Comparison of ENCODE assay signal across 24 mouse cellular contexts in genomic region chr15:99544047-99544446, GRCm38 (mm10). TPM values are rescaled to one million over a fixed set of nuclear protein-coding genes. Genes with fewer than 3 reads are reported as not detected.
DNase-seq lines count a peak whose midpoint lies in the region; ATAC-seq and TF ChIP-seq lines count a peak whose summit lies in the region.
"Had no signal": no experiment of that assay in that cellular context is flagged by ENCODE, and none has a peak within 500 bp of the region (broad histone marks: within the 10 kb centered on the region; RNA-seq: fewer than 3 reads in every experiment).

No protein-coding gene starts in this region.

- peak; percentile 64; the same call in 1 of the 2 replicates for ATAC-seq in stomach, embryonic 16.5 days (ENCODE audit: insufficient read depth, low FRiP score)
- ATAC-seq in stomach, postnatal 0 days (ENCODE audit: low FRiP score, low TSS enrichment): peak; percentile 68
- ATAC-seq: activated CD4-positive, CD25-positive, alpha-beta regulatory T cell, adult 4 months; CD4-positive, CD25-positive, alpha-beta regulatory T cell, adult 4 months; Patski had no signal

- peak; percentile 45 for DNase-seq in ZHBTc4 (ENCODE audit: low read depth, low spot score)
- no peak for DNase-seq in stomach, postnatal 0 days (ENCODE audit: low spot score)
- no peak for DNase-seq in cerebellum, adult 9-11 months
- DNase-seq in cerebellum, postnatal 36 days: no peak
- no peak for DNase-seq in layer of hippocampus, adult 9-11 months
- DNase-seq in thymus, adult 18-20 months: no peak
- DNase-seq: adrenal gland, adult 2 months; adrenal gland, adult 8-10 months; adrenal gland, postnatal 10 days; adrenal gland, postnatal 14 days; adrenal gland, postnatal 25 days; adrenal gland, postnatal 36 days; B cell, adult 2 months; cerebellum, adult 11 months; cerebellum, adult 11-12 months; cerebellum, adult 18-20 months; cerebellum, adult 2 months had no signal

- no peaks in the 10 kb centered on the region for H3K36me3 ChIP-seq in E14TG2a.4 (ENCODE audit: insufficient read depth, low read length)
- H3K36me3 ChIP-seq in stomach, embryonic 16.5 days (ENCODE audit: control insufficient read depth, insufficient read depth, low read length): no peaks in the 10 kb centered on the region
- no peaks in the 10 kb centered on the region for H3K36me3 ChIP-seq in stomach, postnatal 0 days (ENCODE audit: control insufficient read depth, insufficient read depth, low read length)
- H3K36me3 ChIP-seq: G1E had no signal

- H3K4me3 ChIP-seq in E14TG2a.4 (replicated peaks; ENCODE audit: low read length): 0 out of 2 replicates have a peak overlapping the region, but pooled peaks have one; percentile 3
- no peak overlapping the region for H3K4me3 ChIP-seq in stomach, embryonic 16.5 days (replicated peaks; ENCODE audit: low read length)
- H3K4me3 ChIP-seq in stomach, postnatal 0 days (ENCODE audit: low read depth, low read length): no peak overlapping the region

- peaks cover 32% of the 10 kb centered on the region for H3K4me1 ChIP-seq in E14TG2a.4 (replicated peaks; ENCODE audit: low read depth, low read length)
- no peaks in the 10 kb centered on the region for H3K4me1 ChIP-seq in stomach, embryonic 16.5 days (ENCODE audit: control insufficient read depth, insufficient read depth, low read length)
- no peaks in the 10 kb centered on the region for H3K4me1 ChIP-seq in stomach, postnatal 0 days (replicated peaks; ENCODE audit: control insufficient read depth, insufficient read depth)

- TF ChIP-seq EP300 in stomach, postnatal 0 days (optimal IDR thresholded peaks at IDR 0.05): no peak

- peaks cover 20% of the 10 kb centered on the region for H3K27me3 ChIP-seq in E14TG2a.4 (ENCODE audit: insufficient read depth, low read length)
- peaks cover 3% of the 10 kb centered on the region; the same call in 1 of the 2 replicates for H3K27me3 ChIP-seq in stomach, embryonic 16.5 days (ENCODE audit: control insufficient read depth, insufficient read depth, low read length)
- H3K27me3 ChIP-seq in stomach, postnatal 0 days (ENCODE audit: control insufficient read depth, insufficient read depth, low read length): no peaks in the 10 kb centered on the region
- H3K27me3 ChIP-seq: Patski had no signal

- H3K27ac ChIP-seq in stomach, embryonic 16.5 days (ENCODE audit: low read length): no peak overlapping the region
- no peak overlapping the region for H3K27ac ChIP-seq in stomach, postnatal 0 days (replicated peaks)

- H3K9ac ChIP-seq in stomach, embryonic 16.5 days (ENCODE audit: low read length): no peak overlapping the region
- no peak overlapping the region for H3K9ac ChIP-seq in stomach, postnatal 0 days (ENCODE audit: low read length)

- no peaks in the 10 kb centered on the region for H3K9me3 ChIP-seq in E14TG2a.4 (ENCODE audit: low read length)
- H3K9me3 ChIP-seq in stomach, embryonic 16.5 days (replicated peaks; ENCODE audit: control insufficient read depth, low read length): no peaks in the 10 kb centered on the region
- no peaks in the 10 kb centered on the region for H3K9me3 ChIP-seq in stomach, postnatal 0 days (ENCODE audit: control insufficient read depth, low read length)
- H3K9me3 ChIP-seq: G1E had no signal

- no peak for TF ChIP-seq CTCF in E14TG2a.4 (conservative IDR thresholded peaks at IDR 0.05; ENCODE audit: low read length)
- no peak for TF ChIP-seq CTCF in stomach, postnatal 0 days (IDR thresholded peaks at IDR 0.05; ENCODE audit: low read depth)

- 46% methylated on average over 7 of the region's 7 CpGs for WGBS in stomach, embryonic 16.5 days
- 46% methylated on average over 7 of the region's 7 CpGs for WGBS in stomach, postnatal 0 days

- no peak overlapping the region for H3K4me2 ChIP-seq in stomach, embryonic 16.5 days (ENCODE audit: low read depth, low read length)
- H3K4me2 ChIP-seq in stomach, postnatal 0 days (replicated peaks; ENCODE audit: low read depth): no peak overlapping the region

RNA-seq across cellular contexts. Expression of gene Faim2, which starts 16.1 kb away (rescaled TPM):
- polyA plus RNA-seq in stomach, embryonic 16.5 days (2015; fragmentation: Nextera tagmentation; extraction: Ambion mirVana): 0.57 and 0.74 TPM in 2 replicates
- polyA plus RNA-seq in stomach, postnatal 0 days (2015; fragmentation: Nextera tagmentation; extraction: Ambion mirVana): 0.62 and 0.81 TPM in 2 replicates
- polyA plus RNA-seq: G1E had no signal

RNA-seq across cellular contexts. Expression of gene Aqp2, which starts 34.8 kb away (rescaled TPM):
- not detected in 2 replicates for polyA plus RNA-seq in stomach, embryonic 16.5 days (2015; fragmentation: Nextera tagmentation; extraction: Ambion mirVana)
- not detected in 2 replicates for polyA plus RNA-seq in stomach, postnatal 0 days (2015; fragmentation: Nextera tagmentation; extraction: Ambion mirVana)
- polyA plus RNA-seq: activated CD4-positive, CD25-positive, alpha-beta regulatory T cell, adult 4 months; CD4-positive, CD25-positive, alpha-beta regulatory T cell, adult 4 months; G1E; Patski had no signal

RNA-seq across cellular contexts. Expression of gene Aqp5, which starts 46.5 kb away (rescaled TPM):
- polyA plus RNA-seq in stomach, embryonic 16.5 days (2015; fragmentation: Nextera tagmentation; extraction: Ambion mirVana): 0.19 TPM in 1 of 2 replicates, not detected in the other
- 0.72 and 1.9 TPM in 2 replicates for polyA plus RNA-seq in stomach, postnatal 0 days (2015; fragmentation: Nextera tagmentation; extraction: Ambion mirVana)
- polyA plus RNA-seq: activated CD4-positive, CD25-positive, alpha-beta regulatory T cell, adult 4 months; CD4-positive, CD25-positive, alpha-beta regulatory T cell, adult 4 months; G1E had no signal

RNA-seq across cellular contexts. Expression of gene Aqp6, which starts 57.2 kb away (rescaled TPM):
- not detected in 2 replicates for polyA plus RNA-seq in stomach, embryonic 16.5 days (2015; fragmentation: Nextera tagmentation; extraction: Ambion mirVana)
- polyA plus RNA-seq in stomach, postnatal 0 days (2015; fragmentation: Nextera tagmentation; extraction: Ambion mirVana): not detected in 2 replicates
- polyA plus RNA-seq: activated CD4-positive, CD25-positive, alpha-beta regulatory T cell, adult 4 months; adrenal gland, adult 2 months; C2C12; CD4-positive, CD25-positive, alpha-beta regulatory T cell, adult 4 months; G1E; Patski had no signal
